Mouse (Mus musculus): Measurements from ENCODE around the gene Stag2. TPM values are rescaled to one million over a fixed set of nuclear protein-coding genes. Genes with fewer than 3 reads are reported as not detected.
A peak's percentile ranks its signal among the peaks of the same experiment; 100 is the strongest.

The Stag2 gene
- polyA plus RNA-seq (2012; rRNA removed) = 1.1 and 2.1 TPM in 2 replicates

GRCm38 (mm10) chrX:42148788-42149556 is at the start of gene Stag2:
Stag2 (plus strand) TSS chrX:42149317.
- WGBS = 7% methylated on average over 76 of the region's 76 CpGs
- peak within 1 kb of the TSS; percentile 100 for H3K4me3 ChIP-seq (ENCODE audit: low read depth, low read length)
- H3K27me3 ChIP-seq (ENCODE audit: control insufficient read depth, insufficient read depth, low read length) = no peaks in the 10 kb centered on the region
- TF ChIP-seq POLR2A (IDR thresholded peaks at IDR 0.05; ENCODE audit: low read depth, low read length) = peak; percentile 65; the same call in 1 of the 2 replicates
- peak; percentile 76 for TF ChIP-seq CTCF (IDR thresholded peaks at IDR 0.05; ENCODE audit: extremely low read depth, insufficient read length, insufficient replicate concordance, low read depth, low read length)
- peaks cover 2% of the 10 kb centered on the region; the same call in 1 of the 2 replicates for H3K4me1 ChIP-seq (ENCODE audit: control insufficient read depth, insufficient read depth, insufficient read length, low read length)
- peak within 1 kb of the TSS; percentile 100 for H3K27ac ChIP-seq (ENCODE audit: insufficient read depth, low read depth, low read length)
- H3K36me3 ChIP-seq (ENCODE audit: control insufficient read depth, insufficient read depth, low read length) = no peaks in the 10 kb centered on the region

GRCm38 (mm10) chrX:42107137-42107536 is 42.0 kb upstream of the Stag2 start:
- TF ChIP-seq POLR2A (IDR thresholded peaks at IDR 0.05; ENCODE audit: low read depth, low read length) = no peak
- no peak for TF ChIP-seq CTCF (IDR thresholded peaks at IDR 0.05; ENCODE audit: extremely low read depth, insufficient read length, insufficient replicate concordance, low read depth, low read length)
- Histone ChIP-seq H3K4me3 (ENCODE audit: low read depth, low read length) (no peak overlapping the region), H3K4me1 (ENCODE audit: control insufficient read depth, insufficient read depth, insufficient read length, low read length) (no peaks in the 10 kb centered on the region), H3K27ac (ENCODE audit: insufficient read depth, low read depth, low read length) (no peak overlapping the region), H3K27me3 (ENCODE audit: control insufficient read depth, insufficient read depth, low read length) (no peaks in the 10 kb centered on the region), H3K36me3 (ENCODE audit: control insufficient read depth, insufficient read depth, low read length) (peaks cover 24% of the 10 kb centered on the region)
- 78% methylated on average over 6 of the region's 6 CpGs for WGBS

GRCm38 (mm10) chrX:42110585-42110984 is 38.5 kb upstream of the Stag2 start:
- Histone ChIP-seq H3K4me1 (ENCODE audit: control insufficient read depth, insufficient read depth, insufficient read length, low read length) (no peaks in the 10 kb centered on the region), H3K4me3 (ENCODE audit: low read depth, low read length) (no peak overlapping the region), H3K36me3 (ENCODE audit: control insufficient read depth, insufficient read depth, low read length) (peaks cover 8% of the 10 kb centered on the region), H3K27ac (ENCODE audit: insufficient read depth, low read depth, low read length) (no peak overlapping the region), H3K27me3 (ENCODE audit: control insufficient read depth, insufficient read depth, low read length) (no peaks in the 10 kb centered on the region)
- TF ChIP-seq POLR2A (IDR thresholded peaks at IDR 0.05; ENCODE audit: low read depth, low read length) = no peak
- TF ChIP-seq CTCF (IDR thresholded peaks at IDR 0.05; ENCODE audit: extremely low read depth, insufficient read length, insufficient replicate concordance, low read depth, low read length) = no peak
- WGBS = 42% methylated on average over 1 of the region's 1 CpGs

GRCm38 (mm10) chrX:42119442-42120048 is 29.6 kb upstream of the Stag2 start:
- 92% methylated on average over 6 of the region's 6 CpGs for WGBS
- Histone ChIP-seq H3K4me3 (ENCODE audit: low read depth, low read length) (no peak overlapping the region), H3K4me1 (ENCODE audit: control insufficient read depth, insufficient read depth, insufficient read length, low read length) (peaks cover 2% of the 10 kb centered on the region; the same call in 1 of the 2 replicates), H3K27ac (ENCODE audit: insufficient read depth, low read depth, low read length) (no peak overlapping the region), H3K27me3 (ENCODE audit: control insufficient read depth, insufficient read depth, low read length) (no peaks in the 10 kb centered on the region), H3K36me3 (ENCODE audit: control insufficient read depth, insufficient read depth, low read length) (no peaks in the 10 kb centered on the region)
- TF ChIP-seq CTCF (IDR thresholded peaks at IDR 0.05; ENCODE audit: extremely low read depth, insufficient read length, insufficient replicate concordance, low read depth, low read length) (no peak), POLR2A (IDR thresholded peaks at IDR 0.05; ENCODE audit: low read depth, low read length) (no peak)

GRCm38 (mm10) chrX:42124963-42125697 is 24.0 kb upstream of the Stag2 start:
- peak overlapping the region; percentile 91 for H3K27ac ChIP-seq (ENCODE audit: insufficient read depth, low read depth, low read length)
- H3K27me3 ChIP-seq (ENCODE audit: control insufficient read depth, insufficient read depth, low read length) = no peaks in the 10 kb centered on the region
- H3K4me3 ChIP-seq (ENCODE audit: low read depth, low read length) = no peak overlapping the region
- peaks cover 9% of the 10 kb centered on the region; the same call in 1 of the 2 replicates for H3K4me1 ChIP-seq (ENCODE audit: control insufficient read depth, insufficient read depth, insufficient read length, low read length)
- no peaks in the 10 kb centered on the region for H3K36me3 ChIP-seq (ENCODE audit: control insufficient read depth, insufficient read depth, low read length)
- TF ChIP-seq CTCF (IDR thresholded peaks at IDR 0.05; ENCODE audit: extremely low read depth, insufficient read length, insufficient replicate concordance, low read depth, low read length) (no peak), POLR2A (IDR thresholded peaks at IDR 0.05; ENCODE audit: low read depth, low read length) (no peak)
- 25% methylated on average over 5 of the region's 5 CpGs for WGBS

GRCm38 (mm10) chrX:42139882-42140281 is 9.2 kb upstream of the Stag2 start:
- TF ChIP-seq CTCF (IDR thresholded peaks at IDR 0.05; ENCODE audit: extremely low read depth, insufficient read length, insufficient replicate concordance, low read depth, low read length) = no peak
- no peak for TF ChIP-seq POLR2A (IDR thresholded peaks at IDR 0.05; ENCODE audit: low read depth, low read length)
- no peaks in the 10 kb centered on the region for H3K27me3 ChIP-seq (ENCODE audit: control insufficient read depth, insufficient read depth, low read length)
- H3K36me3 ChIP-seq (ENCODE audit: control insufficient read depth, insufficient read depth, low read length) = no peaks in the 10 kb centered on the region
- H3K4me1 ChIP-seq (ENCODE audit: control insufficient read depth, insufficient read depth, insufficient read length, low read length) = peaks cover 2% of the 10 kb centered on the region; the same call in 1 of the 2 replicates
- H3K27ac ChIP-seq (ENCODE audit: insufficient read depth, low read depth, low read length) = no peak overlapping the region
- H3K4me3 ChIP-seq (ENCODE audit: low read depth, low read length) = no peak overlapping the region
- 29% methylated on average over 9 of the region's 9 CpGs for WGBS

Measured in small intestine, adult 2 months (tissue).